Mouse (Mus musculus) megakaryocyte, embryonic 14.5 days (primary cell): ENCODE results near the gene Nek11.

Experiments used
- FLI1 ChIP-seq: IDR thresholded peaks from 2 replicates; pipeline ENCODE4 v1.6.1; 2012; ENCODE audit warnings: low read length, inconsistent platforms, mixed read lengths
- GATA1 ChIP-seq: IDR thresholded peaks from 3 replicates; pipeline ENCODE4 v1.6.1; 2012; ENCODE audit warnings: mixed read lengths, low read length, inconsistent platforms, borderline replicate concordance

DNA sequence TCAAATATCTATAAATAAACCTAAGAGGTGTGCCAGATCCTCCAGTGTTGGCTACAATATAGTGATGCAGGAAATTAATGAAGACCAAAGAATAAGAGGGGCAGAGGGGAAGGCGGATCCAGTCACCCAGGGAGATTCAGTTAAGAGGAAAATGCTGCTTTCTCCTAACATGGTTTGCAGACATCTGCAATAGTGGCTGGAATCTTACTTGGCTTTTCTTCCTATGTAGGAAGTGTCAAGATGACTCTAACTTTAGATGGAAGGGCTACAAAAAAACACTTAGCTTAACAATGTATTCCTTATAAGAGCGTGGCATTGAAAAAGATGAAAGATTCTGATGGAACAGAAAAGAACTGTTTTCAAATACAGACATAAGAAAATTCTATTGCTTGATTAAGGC lies 89.3 kb downstream of the Nek11 start:
- TF ChIP-seq GATA1 = no peak
- no peak for TF ChIP-seq FLI1
